Mouse (Mus musculus): Measurements from ENCODE around the gene Camk1d.

GRCm38 (mm10) chr2:5579391-5579790 is 134.9 kb downstream of the Camk1d start:
- no peak for TF ChIP-seq CTCF (IDR thresholded peaks at IDR 0.05; ENCODE audit: low read depth, low read length)
- TF ChIP-seq POLR2A (IDR thresholded peaks at IDR 0.05; ENCODE audit: extremely low read depth, insufficient read depth, low read length), result no peak
